Mouse (Mus musculus): ENCODE results near the gene Gm6034. TPM values are rescaled to one million over a fixed set of nuclear protein-coding genes. Genes with fewer than 3 reads are reported as not detected.
A peak's percentile ranks its signal among the peaks of the same experiment; 100 is the strongest.
"Not testable (repeated sequence)": the region's sequence is repeated elsewhere in the genome, so short reads cannot be mapped to it uniquely, and the experiment has no call there.

Gm6034 gene
- not detected in 2 replicates for polyA plus RNA-seq (2015; fragmentation: Nextera tagmentation; extraction: Ambion mirVana)

GRCm38 (mm10) chr17:36042610-36043169 is at the start of gene Gm6034, which contains the start of gene H2-T22:
Gm6034 (plus strand) TSS chr17:36042961.
H2-T22 (minus strand) TSS chr17:36042747.
- H3K27ac ChIP-seq, H3K36me3 ChIP-seq, H3K9me3 ChIP-seq, H3K4me1 ChIP-seq, H3K27me3 ChIP-seq: not testable (repeated sequence)
- Histone ChIP-seq H3K4me3 (peak within 1 kb of the TSS; percentile 48), H3K9ac (peak within 1 kb of the TSS; percentile 69), H3K4me2 (peak within 1 kb of the TSS; percentile 76)
- WGBS, result under 1% methylated on average over 12 of the region's 12 CpGs
- peak; percentile 95 for ATAC-seq (ENCODE audit: insufficient number of reproducible peaks, insufficient read depth, low FRiP score, low TSS enrichment, low read depth)

GRCm38 (mm10) chr17:35993675-35994074 is 49.1 kb upstream of the Gm6034 start:
- Histone ChIP-seq H3K36me3 (peaks cover 13% of the 10 kb centered on the region), H3K4me1 (peaks cover 19% of the 10 kb centered on the region), H3K4me2 (peak overlapping the region; percentile 79), H3K27me3 (no peaks in the 10 kb centered on the region), H3K9ac (no peak overlapping the region), H3K27ac (no peak overlapping the region), H3K9me3 (no peaks in the 10 kb centered on the region), H3K4me3 (peak overlapping the region; percentile 62; the same call in 1 of the 2 replicates)
- ATAC-seq (ENCODE audit: insufficient number of reproducible peaks, insufficient read depth, low FRiP score, low TSS enrichment, low read depth), result peak; percentile 73
- 9% methylated on average over 17 of the region's 17 CpGs for WGBS

GRCm38 (mm10) chr17:35994175-35994878 is 48.4 kb upstream of the Gm6034 start:
- H3K27ac ChIP-seq, result 0 out of 2 replicates have a peak overlapping the region, but pooled peaks have one; percentile 35
- 3% methylated on average over 31 of the region's 31 CpGs for WGBS
- H3K9me3 ChIP-seq, result no peaks in the 10 kb centered on the region
- H3K4me3 ChIP-seq, result peak overlapping the region; percentile 62
- peak overlapping the region; percentile 73 for H3K9ac ChIP-seq
- peaks cover 19% of the 10 kb centered on the region for H3K4me1 ChIP-seq
- peak; percentile 44; the same call in 1 of the 2 replicates for ATAC-seq (ENCODE audit: insufficient number of reproducible peaks, insufficient read depth, low FRiP score, low TSS enrichment, low read depth)
- peak overlapping the region; percentile 79 for H3K4me2 ChIP-seq
- no peaks in the 10 kb centered on the region for H3K27me3 ChIP-seq
- peaks cover 6% of the 10 kb centered on the region for H3K36me3 ChIP-seq

- Histone ChIP-seq H3K4me3 (peak overlapping the region; percentile 62), H3K27ac (0 out of 2 replicates have a peak overlapping the region, but pooled peaks have one; percentile 35)
- ATAC-seq (ENCODE audit: insufficient number of reproducible peaks, insufficient read depth, low FRiP score, low TSS enrichment, low read depth), result no peak
Observed at GRCm38 (mm10) chr17:35994879-35995240, 47.9 kb upstream of the Gm6034 start.

GRCm38 (mm10) chr17:35996949-35997348 is 45.8 kb upstream of the Gm6034 start:
- 1% methylated on average over 11 of the region's 11 CpGs for whole genome bisulfite sequencing
- Histone ChIP-seq H3K4me3 (no peak overlapping the region), H3K4me1 (peaks cover 19% of the 10 kb centered on the region), H3K36me3 (no peaks in the 10 kb centered on the region), H3K27ac (no peak overlapping the region), H3K27me3 (no peaks in the 10 kb centered on the region), H3K4me2 (no peak overlapping the region), H3K9ac (no peak overlapping the region), H3K9me3 (no peaks in the 10 kb centered on the region)
- peak; percentile 49; the same call in 1 of the 2 replicates for ATAC-seq (ENCODE audit: insufficient number of reproducible peaks, insufficient read depth, low FRiP score, low TSS enrichment, low read depth)

More at GRCm38 (mm10) chr17:35994879-35995240, 47.9 kb upstream of the Gm6034 start:
- 3% methylated on average over 14 of the region's 14 CpGs for WGBS
- Histone ChIP-seq H3K27me3 (no peaks in the 10 kb centered on the region), H3K9me3 (no peaks in the 10 kb centered on the region), H3K4me1 (peaks cover 19% of the 10 kb centered on the region), H3K9ac (peak overlapping the region; percentile 73), H3K36me3 (peaks cover under 1% of the 10 kb centered on the region), H3K4me2 (peak overlapping the region; percentile 79)

GRCm38 (mm10) chr17:35997713-35998510 is 44.8 kb upstream of the Gm6034 start:
- no peaks in the 10 kb centered on the region for H3K27me3 ChIP-seq
- no peak overlapping the region for H3K4me2 ChIP-seq
- H3K4me3 ChIP-seq, result no peak overlapping the region
- 56% methylated on average over 12 of the region's 12 CpGs for whole genome bisulfite sequencing
- peak overlapping the region; percentile 40 for H3K9ac ChIP-seq
- no peak overlapping the region for H3K27ac ChIP-seq
- ATAC-seq (ENCODE audit: insufficient number of reproducible peaks, insufficient read depth, low FRiP score, low TSS enrichment, low read depth), result no peak
- peaks cover 19% of the 10 kb centered on the region for H3K4me1 ChIP-seq
- H3K36me3 ChIP-seq, result no peaks in the 10 kb centered on the region
- no peaks in the 10 kb centered on the region for H3K9me3 ChIP-seq

GRCm38 (mm10) chr17:35998545-35999305 is 44.0 kb upstream of the Gm6034 start:
- peaks cover 19% of the 10 kb centered on the region for H3K4me1 ChIP-seq
- ATAC-seq (ENCODE audit: insufficient number of reproducible peaks, insufficient read depth, low FRiP score, low TSS enrichment, low read depth), result no peak
- no peak overlapping the region for H3K4me3 ChIP-seq
- no peak overlapping the region for H3K9ac ChIP-seq
- H3K4me2 ChIP-seq, result no peak overlapping the region
- 86% methylated on average over 6 of the region's 6 CpGs for WGBS
- no peaks in the 10 kb centered on the region for H3K36me3 ChIP-seq
- no peak overlapping the region for H3K27ac ChIP-seq
- no peaks in the 10 kb centered on the region for H3K27me3 ChIP-seq
- no peaks in the 10 kb centered on the region for H3K9me3 ChIP-seq

- Histone ChIP-seq H3K4me2 (no peak overlapping the region), H3K27ac (no peak overlapping the region), H3K36me3 (no peaks in the 10 kb centered on the region), H3K27me3 (no peaks in the 10 kb centered on the region), H3K4me1 (peaks cover 19% of the 10 kb centered on the region), H3K9ac (no peak overlapping the region), H3K9me3 (no peaks in the 10 kb centered on the region), H3K4me3 (no peak overlapping the region)
- 82% methylated on average over 7 of the region's 7 CpGs for WGBS
- ATAC-seq (ENCODE audit: insufficient number of reproducible peaks, insufficient read depth, low FRiP score, low TSS enrichment, low read depth), result no peak
Observed at GRCm38 (mm10) chr17:35999356-35999755, 43.4 kb upstream of the Gm6034 start.

GRCm38 (mm10) chr17:36000349-36000748 is 42.4 kb upstream of the Gm6034 start:
- no peak for ATAC-seq (ENCODE audit: insufficient number of reproducible peaks, insufficient read depth, low FRiP score, low TSS enrichment, low read depth)
- Histone ChIP-seq H3K4me2 (no peak overlapping the region), H3K27ac (no peak overlapping the region), H3K9me3 (no peaks in the 10 kb centered on the region), H3K27me3 (no peaks in the 10 kb centered on the region), H3K4me3 (no peak overlapping the region), H3K4me1 (peaks cover 14% of the 10 kb centered on the region), H3K36me3 (no peaks in the 10 kb centered on the region), H3K9ac (no peak overlapping the region)
- 91% methylated on average over 4 of the region's 4 CpGs for WGBS

GRCm38 (mm10) chr17:36001121-36001897 is 41.5 kb upstream of the Gm6034 start:
- no peaks in the 10 kb centered on the region for H3K9me3 ChIP-seq
- H3K36me3 ChIP-seq, result no peaks in the 10 kb centered on the region
- no peaks in the 10 kb centered on the region for H3K27me3 ChIP-seq
- H3K9ac ChIP-seq, result no peak overlapping the region
- H3K4me1 ChIP-seq, result peaks cover 7% of the 10 kb centered on the region; the same call in 1 of the 2 replicates
- WGBS, result 94% methylated on average over 12 of the region's 12 CpGs
- no peak overlapping the region for H3K4me3 ChIP-seq
- no peak overlapping the region for H3K4me2 ChIP-seq
- no peak for ATAC-seq (ENCODE audit: insufficient number of reproducible peaks, insufficient read depth, low FRiP score, low TSS enrichment, low read depth)
- H3K27ac ChIP-seq, result no peak overlapping the region

Data from embryonic facial prominence, embryonic 13.5 days (tissue).